Mouse (Mus musculus): ENCODE measurements around the gene Qsox1. TPM values are rescaled to one million over a fixed set of nuclear protein-coding genes. Genes with fewer than 3 reads are reported as not detected.

Gene Qsox1
- polyA plus RNA-seq, 1 experiment from 2014 or later, result 238 TPM

DNA sequence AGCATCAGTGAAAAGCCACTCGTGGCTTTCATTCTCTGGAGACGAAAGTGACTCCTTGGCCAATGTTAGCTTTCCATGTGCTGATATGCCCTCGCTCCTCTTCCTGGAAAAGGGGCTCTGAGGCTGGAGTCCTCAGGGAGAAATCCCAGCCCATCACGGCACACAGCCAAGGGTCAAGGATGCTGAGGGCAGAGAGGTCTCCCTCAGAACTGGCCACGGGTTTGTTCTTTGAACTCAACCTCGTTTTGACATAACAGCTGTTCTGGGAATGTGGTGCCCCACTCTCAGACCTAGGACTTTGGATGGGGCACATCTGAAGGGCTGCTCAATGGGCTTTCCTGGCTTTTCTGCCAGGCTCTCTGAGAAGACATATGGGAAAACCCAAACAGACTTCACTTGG is 17.8 kb downstream of the Qsox1 start:
- TF ChIP-seq CTCF (IDR thresholded peaks at IDR 0.05; ENCODE audit: low read depth) (no peak), EP300 (IDR thresholded peaks at IDR 0.05; ENCODE audit: low read depth) (no peak)
- peaks cover 60% of the 10 kb centered on the region for H3K36me3 ChIP-seq (replicated peaks; ENCODE audit: insufficient read depth, low read length)
- DNase-seq, result peak; percentile 54
- no peak overlapping the region for H3K9ac ChIP-seq (replicated peaks)
- peaks cover 16% of the 10 kb centered on the region for H3K4me1 ChIP-seq (ENCODE audit: insufficient read depth)
- H3K4me3 ChIP-seq (ENCODE audit: low read depth, low read length), result no peak overlapping the region
- peak overlapping the region; percentile 77 for H3K27ac ChIP-seq (ENCODE audit: low read depth)
- ATAC-seq, result peak; percentile 26; the same call in 1 of the 2 replicates
- H3K4me2 ChIP-seq (ENCODE audit: low read depth, low read length), result no peak overlapping the region
- no peaks in the 10 kb centered on the region for H3K27me3 ChIP-seq (ENCODE audit: insufficient read depth, low read length)
- WGBS (ENCODE audit: insufficient replicate concordance), result 58% methylated on average over 6 of the region's 6 CpGs
- no peaks in the 10 kb centered on the region for H3K9me3 ChIP-seq (ENCODE audit: low read length)

DNA sequence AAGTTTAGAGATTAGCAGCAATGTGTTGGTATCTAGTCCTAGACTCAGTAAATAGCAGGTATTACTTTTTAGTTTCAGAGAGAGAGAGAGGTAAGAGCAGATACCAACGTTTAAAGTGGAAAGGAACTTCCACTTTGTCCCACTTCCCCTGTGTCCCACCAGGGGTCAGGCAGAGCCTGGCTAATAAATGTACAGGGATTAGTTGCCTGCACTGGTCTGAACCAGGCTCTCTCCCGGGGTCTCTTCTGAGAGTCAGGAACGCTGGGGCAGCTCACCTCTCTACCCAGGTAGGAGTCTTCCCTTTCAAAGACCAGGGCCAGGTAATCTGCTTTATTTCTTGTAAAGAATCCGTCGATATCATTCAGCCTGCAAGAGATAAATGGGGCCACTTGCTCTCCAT is 20.8 kb downstream of the Qsox1 start:
- peaks cover 77% of the 10 kb centered on the region for H3K36me3 ChIP-seq (replicated peaks; ENCODE audit: insufficient read depth, low read length)
- H3K4me1 ChIP-seq (ENCODE audit: insufficient read depth), result peaks cover 10% of the 10 kb centered on the region
- no peak overlapping the region for H3K4me2 ChIP-seq (ENCODE audit: low read depth, low read length)
- TF ChIP-seq EP300 (IDR thresholded peaks at IDR 0.05; ENCODE audit: low read depth) (no peak), CTCF (IDR thresholded peaks at IDR 0.05; ENCODE audit: low read depth) (peak; percentile 54)
- H3K27me3 ChIP-seq (ENCODE audit: insufficient read depth, low read length), result no peaks in the 10 kb centered on the region
- H3K4me3 ChIP-seq (ENCODE audit: low read depth, low read length), result no peak overlapping the region
- no peaks in the 10 kb centered on the region for H3K9me3 ChIP-seq (ENCODE audit: low read length)
- no peak for ATAC-seq
- no peak overlapping the region for H3K9ac ChIP-seq (replicated peaks)
- DNase-seq, result no peak
- 55% methylated on average over 5 of the region's 5 CpGs for WGBS (ENCODE audit: insufficient replicate concordance)
- H3K27ac ChIP-seq (ENCODE audit: low read depth), result no peak overlapping the region

DNA sequence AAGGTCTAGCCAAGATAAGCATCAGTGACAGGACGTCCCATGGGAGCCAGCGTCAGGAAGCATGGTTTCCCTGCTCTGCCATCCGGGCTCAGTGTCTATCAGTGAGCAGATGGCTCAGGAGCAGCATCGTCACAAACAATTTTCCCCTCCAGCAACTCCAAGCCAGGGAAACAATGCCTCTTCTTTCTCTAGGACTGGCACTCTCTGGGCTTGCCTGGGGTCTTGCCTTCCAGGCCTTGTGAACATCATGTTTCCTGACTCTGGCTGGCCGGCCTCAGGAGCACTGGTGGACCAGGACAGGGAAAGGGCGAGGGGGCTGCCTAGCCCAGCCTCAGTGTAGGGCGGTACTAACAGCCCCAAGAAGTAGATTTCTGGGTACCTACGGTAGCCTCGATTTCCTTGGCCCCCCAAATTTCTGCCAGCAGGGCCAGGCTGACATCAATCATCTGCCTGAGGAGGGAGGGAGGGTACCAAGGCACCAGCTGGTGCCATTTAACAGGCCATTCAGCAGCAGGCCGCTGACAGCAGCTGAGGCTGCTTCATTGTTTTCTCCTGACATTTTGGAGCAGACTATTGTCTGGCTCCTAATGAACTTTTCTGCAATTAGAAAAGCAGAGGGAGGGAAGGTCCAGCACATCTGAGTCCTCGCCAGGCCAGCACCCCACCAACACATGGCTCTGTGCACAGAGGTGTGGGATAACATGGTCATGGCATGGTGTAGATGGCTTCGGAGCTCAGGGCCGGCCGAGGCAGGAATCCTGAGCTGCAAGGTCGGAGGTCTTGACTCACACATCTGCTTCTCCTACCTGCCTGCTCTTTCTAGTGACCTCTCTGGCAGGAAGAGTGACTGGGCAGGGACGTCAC is 22.3 kb downstream of the Qsox1 start:
- no peak overlapping the region for H3K4me3 ChIP-seq (ENCODE audit: low read depth, low read length)
- DNase-seq (no peak), ATAC-seq (no peak)
- H3K4me2 ChIP-seq (ENCODE audit: low read depth, low read length), result no peak overlapping the region
- WGBS (ENCODE audit: insufficient replicate concordance), result 78% methylated on average over 16 of the region's 16 CpGs
- H3K27me3 ChIP-seq (ENCODE audit: insufficient read depth, low read length), result no peaks in the 10 kb centered on the region
- TF ChIP-seq CTCF (IDR thresholded peaks at IDR 0.05; ENCODE audit: low read depth), result no peak
- H3K4me1 ChIP-seq (ENCODE audit: insufficient read depth), result peaks cover 3% of the 10 kb centered on the region
- H3K36me3 ChIP-seq (replicated peaks; ENCODE audit: insufficient read depth, low read length), result peaks cover 90% of the 10 kb centered on the region
- H3K9me3 ChIP-seq (ENCODE audit: low read length), result no peaks in the 10 kb centered on the region
- no peak overlapping the region for H3K27ac ChIP-seq (ENCODE audit: low read depth)
- no peak overlapping the region for H3K9ac ChIP-seq (replicated peaks)

GRCm38 (mm10) chr1:155785886-155786285 is 26.8 kb downstream of the Qsox1 start:
- H3K4me1 ChIP-seq (ENCODE audit: insufficient read depth), result 0 out of 2 replicates have a peak, but pooled peaks cover 3% of the 10 kb centered on the region
- H3K9ac ChIP-seq (replicated peaks), result no peak overlapping the region
- no peak for DNase-seq
- no peak overlapping the region for H3K4me2 ChIP-seq (ENCODE audit: low read depth, low read length)
- no peak for TF ChIP-seq CTCF (IDR thresholded peaks at IDR 0.05; ENCODE audit: low read depth)
- no peak for TF ChIP-seq EP300 (IDR thresholded peaks at IDR 0.05; ENCODE audit: low read depth)
- no peaks in the 10 kb centered on the region for H3K9me3 ChIP-seq (ENCODE audit: low read length)
- peaks cover 93% of the 10 kb centered on the region for H3K36me3 ChIP-seq (replicated peaks; ENCODE audit: insufficient read depth, low read length)
- H3K27me3 ChIP-seq (ENCODE audit: insufficient read depth, low read length), result no peaks in the 10 kb centered on the region
- H3K4me3 ChIP-seq (ENCODE audit: low read depth, low read length), result no peak overlapping the region
- no peak for ATAC-seq
- H3K27ac ChIP-seq (ENCODE audit: low read depth), result no peak overlapping the region
- WGBS (ENCODE audit: insufficient replicate concordance), result 72% methylated on average over 7 of the region's 7 CpGs

DNA sequence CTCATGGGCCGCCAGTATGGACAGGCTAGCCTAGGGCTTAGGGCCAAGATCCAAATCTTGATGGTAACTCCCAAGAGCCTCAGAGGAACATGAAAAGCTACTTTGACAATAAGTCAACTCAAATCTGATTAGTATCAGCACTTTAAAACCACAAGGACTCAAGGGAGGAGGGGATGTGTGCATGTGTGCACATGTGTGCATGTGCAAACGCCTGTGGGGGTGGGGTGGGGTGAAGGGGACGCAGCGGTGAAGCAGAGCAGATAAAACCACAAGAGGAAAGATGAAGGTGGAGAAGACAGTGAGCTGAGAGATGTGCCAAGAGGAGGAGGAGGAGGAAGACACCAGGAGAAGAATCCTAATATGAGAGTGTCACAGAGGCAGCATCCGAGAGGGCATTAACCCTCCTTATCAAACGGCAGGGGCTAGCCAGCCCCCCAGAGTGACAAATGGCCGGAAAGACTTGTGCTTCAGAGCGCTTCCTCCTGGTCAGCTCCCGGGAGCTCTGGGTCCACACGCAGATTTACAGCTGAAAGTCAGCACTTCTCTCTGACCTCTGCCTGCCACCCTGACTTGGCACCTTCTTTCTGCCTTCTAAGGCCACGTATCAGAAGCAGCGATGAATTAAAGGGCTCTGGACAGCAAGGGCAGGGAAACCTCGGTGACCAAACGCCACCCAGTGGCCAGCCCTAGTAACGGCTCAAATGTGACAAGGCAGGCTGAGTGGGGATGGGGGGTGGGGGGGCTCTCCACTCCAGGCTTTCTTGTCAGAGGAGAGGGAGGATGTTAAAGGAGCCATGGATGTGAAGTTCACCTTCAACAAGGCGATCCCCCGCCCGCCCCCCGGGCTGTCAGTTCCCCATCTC is 28.1 kb downstream of the Qsox1 start:
- Histone ChIP-seq H3K9me3 (ENCODE audit: low read length) (no peaks in the 10 kb centered on the region), H3K27ac (ENCODE audit: low read depth) (no peak overlapping the region), H3K36me3 (replicated peaks; ENCODE audit: insufficient read depth, low read length) (peaks cover 87% of the 10 kb centered on the region), H3K27me3 (ENCODE audit: insufficient read depth, low read length) (no peaks in the 10 kb centered on the region), H3K9ac (replicated peaks) (no peak overlapping the region), H3K4me2 (ENCODE audit: low read depth, low read length) (no peak overlapping the region), H3K4me1 (ENCODE audit: insufficient read depth) (0 out of 2 replicates have a peak, but pooled peaks cover 3% of the 10 kb centered on the region), H3K4me3 (ENCODE audit: low read depth, low read length) (no peak overlapping the region)
- ATAC-seq, result no peak
- TF ChIP-seq CTCF (IDR thresholded peaks at IDR 0.05; ENCODE audit: low read depth), result peak; percentile 70
- TF ChIP-seq EP300 (IDR thresholded peaks at IDR 0.05; ENCODE audit: low read depth), result no peak
- DNase-seq, result peak; percentile 54
- WGBS (ENCODE audit: insufficient replicate concordance), result 35% methylated on average over 19 of the region's 19 CpGs

DNA sequence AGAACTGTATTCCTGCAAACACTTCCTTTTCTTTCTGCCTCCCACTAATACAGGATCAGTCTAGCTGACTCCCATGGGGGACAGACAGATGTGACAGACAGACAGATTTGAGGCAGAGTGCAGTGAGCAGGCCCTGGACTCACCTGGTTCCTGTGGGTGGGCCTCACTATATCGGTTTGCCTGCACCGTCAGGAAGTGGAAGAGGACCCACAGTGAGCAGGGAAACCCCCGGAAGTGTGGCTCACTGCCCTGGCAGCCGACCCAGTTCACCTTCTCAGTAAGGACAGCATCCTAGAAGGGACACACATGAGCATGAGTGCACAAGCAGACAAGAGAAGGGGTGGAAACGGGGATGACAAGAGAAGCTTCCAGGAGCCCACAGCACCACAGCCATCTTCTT is 30.3 kb downstream of the Qsox1 start:
- DNase-seq (no peak), ATAC-seq (no peak)
- H3K27me3 ChIP-seq (ENCODE audit: insufficient read depth, low read length), result no peaks in the 10 kb centered on the region
- peaks cover 66% of the 10 kb centered on the region for H3K36me3 ChIP-seq (replicated peaks; ENCODE audit: insufficient read depth, low read length)
- H3K4me2 ChIP-seq (ENCODE audit: low read depth, low read length), result no peak overlapping the region
- H3K4me3 ChIP-seq (ENCODE audit: low read depth, low read length), result no peak overlapping the region
- no peaks in the 10 kb centered on the region for H3K9me3 ChIP-seq (ENCODE audit: low read length)
- no peak overlapping the region for H3K9ac ChIP-seq (replicated peaks)
- H3K4me1 ChIP-seq (ENCODE audit: insufficient read depth), result 0 out of 2 replicates have a peak, but pooled peaks cover 9% of the 10 kb centered on the region
- 43% methylated on average over 5 of the region's 5 CpGs for WGBS (ENCODE audit: insufficient replicate concordance)
- no peak for TF ChIP-seq EP300 (IDR thresholded peaks at IDR 0.05; ENCODE audit: low read depth)
- no peak for TF ChIP-seq CTCF (IDR thresholded peaks at IDR 0.05; ENCODE audit: low read depth)
- H3K27ac ChIP-seq (ENCODE audit: low read depth), result no peak overlapping the region

All from liver, postnatal 0 days (tissue).